Mouse (Mus musculus): ENCODE results near the gene Hoxc8.

DNA sequence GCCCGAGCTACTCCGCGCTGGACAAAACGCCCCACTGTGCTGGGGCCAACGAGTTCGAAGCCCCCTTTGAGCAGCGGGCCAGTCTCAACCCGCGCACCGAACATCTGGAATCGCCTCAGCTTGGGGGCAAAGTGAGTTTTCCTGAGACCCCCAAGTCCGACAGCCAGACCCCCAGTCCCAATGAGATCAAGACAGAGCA lies 23.2 kb upstream of the Hoxc8 start, which contains the start of gene Hoxc5:
- TF ChIP-seq CTCF (IDR thresholded peaks at IDR 0.05; ENCODE audit: control insufficient read depth, insufficient read depth, insufficient replicate concordance, low read depth, low read length) (no peak), POLR2A (IDR thresholded peaks at IDR 0.05; ENCODE audit: control insufficient read depth, low read depth, low read length) (no peak)

Data from testis, adult 2 months (tissue).